Mouse (Mus musculus) ES-Bruce4 (cell line): ENCODE measurements at regions not wholly inside any gene's neighbourhood (a gene's known extent, or its start where the extent isn't known, plus 50 kb on each side); places are given as distances from the start of the nearest gene placed in this dataset.

Experiments used
- H3K27ac ChIP-seq: 2 replicates; pipeline ENCODE4 v1.5.1; 2012; ENCODE audit warnings: low read length, inconsistent platforms; ENCODE audit not compliant: insufficient read depth
- H3K27me3 ChIP-seq: 2 replicates; pipeline ENCODE4 v1.6.1; 2012; ENCODE audit warnings: mild to moderate bottlenecking, low read length, inconsistent platforms; ENCODE audit not compliant: control insufficient read depth, poor library complexity, insufficient read depth, severe bottlenecking
- H3K36me3 ChIP-seq: 2 replicates; pipeline ENCODE4 v1.6.1; 2012; ENCODE audit warnings: inconsistent platforms, mild to moderate bottlenecking, low read length, moderate library complexity; ENCODE audit not compliant: control insufficient read depth, poor library complexity, insufficient read depth, severe bottlenecking
- H3K4me1 ChIP-seq: one replicate; pipeline ENCODE4 v1.8.1; 2011; ENCODE audit warnings: low read length; ENCODE audit not compliant: control insufficient read depth, insufficient read depth
- H3K4me3 ChIP-seq: 2 replicates; pipeline ENCODE4 v1.5.1; 2011; ENCODE audit warnings: low read depth, mild to moderate bottlenecking, low read length
- H3K9ac ChIP-seq: 2 replicates; pipeline ENCODE4 v1.6.1; 2012; ENCODE audit warnings: low read depth, mild to moderate bottlenecking, inconsistent platforms; ENCODE audit not compliant: poor library complexity, severe bottlenecking
- H3K9me3 ChIP-seq: replicated peaks from 2 replicates; pipeline ENCODE4 v1.6.1; 2012; ENCODE audit warnings: mild to moderate bottlenecking, low read length, inconsistent platforms; ENCODE audit not compliant: control insufficient read depth, poor library complexity, insufficient read depth, severe bottlenecking
- CTCF ChIP-seq: IDR thresholded peaks from one replicate; pipeline ENCODE4 v1.8.1; 2011; ENCODE audit warnings: low read depth, low read length
- EP300 ChIP-seq: IDR thresholded peaks from 2 replicates; pipeline ENCODE4 v1.6.1; 2011; ENCODE audit warnings: low read depth, low read length; ENCODE audit not compliant: insufficient read depth
- POLR2A ChIP-seq: IDR thresholded peaks from one replicate; pipeline ENCODE4 v1.8.1; 2011; ENCODE audit warnings: low read length; ENCODE audit not compliant: insufficient read depth

GRCm38 (mm10) chr10:29921658-29922057, 278.7 kb downstream of the Cenpw start:
- Histone ChIP-seq H3K9ac (no peak overlapping the region), H3K4me3 (no peak overlapping the region)

GRCm38 (mm10) chr10:29897780-29898363, 302.5 kb downstream of the Cenpw start:
- Histone ChIP-seq H3K9me3 (no peaks in the 10 kb centered on the region), H3K27me3 (no peaks in the 10 kb centered on the region), H3K4me1 (no peaks in the 10 kb centered on the region), H3K4me3 (no peak overlapping the region), H3K36me3 (no peaks in the 10 kb centered on the region), H3K27ac (no peak overlapping the region), H3K9ac (no peak overlapping the region)
- no peak for TF ChIP-seq CTCF
- TF ChIP-seq EP300, result no peak
- no peak for TF ChIP-seq POLR2A

More at GRCm38 (mm10) chr10:29921658-29922057, 278.7 kb downstream of the Cenpw start:
- H3K4me1 ChIP-seq, result no peaks in the 10 kb centered on the region
- H3K27me3 ChIP-seq, result no peaks in the 10 kb centered on the region
- H3K9me3 ChIP-seq, result no peaks in the 10 kb centered on the region
- TF ChIP-seq EP300 (no peak), POLR2A (no peak), CTCF (no peak)
- H3K36me3 ChIP-seq, result no peaks in the 10 kb centered on the region
- no peak overlapping the region for H3K27ac ChIP-seq

GRCm38 (mm10) chr10:29864566-29864965, 328.9 kb upstream of the Rspo3 start:
- H3K9me3 ChIP-seq, result no peaks in the 10 kb centered on the region
- TF ChIP-seq EP300 (no peak), POLR2A (no peak), CTCF (no peak)

GRCm38 (mm10) chr10:29855749-29856313, 320.2 kb upstream of the Rspo3 start:
- H3K9me3 ChIP-seq, result no peaks in the 10 kb centered on the region
- H3K36me3 ChIP-seq, result no peaks in the 10 kb centered on the region
- H3K4me3 ChIP-seq, result no peak overlapping the region
- H3K27ac ChIP-seq, result no peak overlapping the region
- TF ChIP-seq POLR2A (no peak), CTCF (no peak), EP300 (no peak)
- no peaks in the 10 kb centered on the region for H3K27me3 ChIP-seq
- no peak overlapping the region for H3K9ac ChIP-seq
- H3K4me1 ChIP-seq, result no peaks in the 10 kb centered on the region

More at GRCm38 (mm10) chr10:29864566-29864965, 328.9 kb upstream of the Rspo3 start:
- Histone ChIP-seq H3K27ac (no peak overlapping the region), H3K9ac (no peak overlapping the region), H3K4me1 (no peaks in the 10 kb centered on the region), H3K36me3 (no peaks in the 10 kb centered on the region), H3K4me3 (no peak overlapping the region), H3K27me3 (no peaks in the 10 kb centered on the region)

- TF ChIP-seq EP300 (no peak), CTCF (no peak), POLR2A (no peak)
- Histone ChIP-seq H3K9me3 (no peaks in the 10 kb centered on the region), H3K36me3 (no peaks in the 10 kb centered on the region), H3K4me1 (no peaks in the 10 kb centered on the region), H3K4me3 (no peak overlapping the region), H3K9ac (no peak overlapping the region), H3K27me3 (no peaks in the 10 kb centered on the region), H3K27ac (no peak overlapping the region)
These were observed 316.8 kb upstream of the Rspo3 start for GRCm38 (mm10) chr10:29852516-29852915.

- H3K36me3 ChIP-seq, result no peaks in the 10 kb centered on the region
- no peak overlapping the region for H3K4me3 ChIP-seq
- no peaks in the 10 kb centered on the region for H3K4me1 ChIP-seq
- H3K27ac ChIP-seq, result no peak overlapping the region
- TF ChIP-seq CTCF (no peak), EP300 (no peak), POLR2A (no peak)
- no peak overlapping the region for H3K9ac ChIP-seq
- H3K27me3 ChIP-seq, result no peaks in the 10 kb centered on the region
- H3K9me3 ChIP-seq, result no peaks in the 10 kb centered on the region
These were observed 289.4 kb upstream of the Rspo3 start for GRCm38 (mm10) chr10:29824939-29825658.
